Mouse (Mus musculus): ENCODE measurements around the gene D430042O09Rik. TPM values are rescaled to one million over a fixed set of nuclear protein-coding genes. Genes with fewer than 3 reads are reported as not detected.
A peak's percentile ranks its signal among the peaks of the same experiment; 100 is the strongest.

D430042O09Rik gene
- 9.8 and 17.5 TPM in 2 replicates for polyA plus RNA-seq (2012; rRNA removed)

- TF ChIP-seq CTCF (IDR thresholded peaks at IDR 0.05; ENCODE audit: extremely low read depth, insufficient read length, insufficient replicate concordance, low read depth, low read length) (no peak), POLR2A (IDR thresholded peaks at IDR 0.05; ENCODE audit: low read depth, low read length) (peak; percentile 65)
- under 1% methylated on average over 45 of the region's 45 CpGs for WGBS
- Histone ChIP-seq H3K4me3 (ENCODE audit: low read depth, low read length) (peak within 1 kb of the TSS; percentile 90), H3K27ac (ENCODE audit: insufficient read depth, low read depth, low read length) (peak within 1 kb of the TSS; percentile 36), H3K27me3 (ENCODE audit: control insufficient read depth, insufficient read depth, low read length) (no peaks in the 10 kb centered on the region), H3K36me3 (ENCODE audit: control insufficient read depth, insufficient read depth, low read length) (peaks cover 16% of the 10 kb centered on the region), H3K4me1 (ENCODE audit: control insufficient read depth, insufficient read depth, insufficient read length, low read length) (peaks cover 15% of the 10 kb centered on the region; the same call in 1 of the 2 replicates)
These were observed at the start of gene D430042O09Rik, which contains the start of gene Gtf3c1 for GRCm38 (mm10) chr7:125707593-125708022. Gene D430042O09Rik, plus strand, starts transcription at chr7:125707888. Gene Gtf3c1, minus strand, starts transcription at chr7:125707780.

GRCm38 (mm10) chr7:125663654-125664053, 44.0 kb upstream of the D430042O09Rik start:
- Histone ChIP-seq H3K36me3 (ENCODE audit: control insufficient read depth, insufficient read depth, low read length) (peaks cover 75% of the 10 kb centered on the region), H3K27ac (ENCODE audit: insufficient read depth, low read depth, low read length) (no peak overlapping the region)
- WGBS = 84% methylated on average over 3 of the region's 3 CpGs

GRCm38 (mm10) chr7:125670865-125671264, 36.8 kb upstream of the D430042O09Rik start:
- WGBS = 96% methylated on average over 6 of the region's 6 CpGs
- no peak for TF ChIP-seq CTCF (IDR thresholded peaks at IDR 0.05; ENCODE audit: extremely low read depth, insufficient read length, insufficient replicate concordance, low read depth, low read length)
- TF ChIP-seq POLR2A (IDR thresholded peaks at IDR 0.05; ENCODE audit: low read depth, low read length) = no peak
- Histone ChIP-seq H3K27ac (ENCODE audit: insufficient read depth, low read depth, low read length) (no peak overlapping the region), H3K27me3 (ENCODE audit: control insufficient read depth, insufficient read depth, low read length) (no peaks in the 10 kb centered on the region), H3K36me3 (ENCODE audit: control insufficient read depth, insufficient read depth, low read length) (peaks cover 89% of the 10 kb centered on the region), H3K4me1 (ENCODE audit: control insufficient read depth, insufficient read depth, insufficient read length, low read length) (no peaks in the 10 kb centered on the region), H3K4me3 (ENCODE audit: low read depth, low read length) (no peak overlapping the region)

More at GRCm38 (mm10) chr7:125663654-125664053, 44.0 kb upstream of the D430042O09Rik start:
- Histone ChIP-seq H3K4me3 (ENCODE audit: low read depth, low read length) (no peak overlapping the region), H3K4me1 (ENCODE audit: control insufficient read depth, insufficient read depth, insufficient read length, low read length) (no peaks in the 10 kb centered on the region), H3K27me3 (ENCODE audit: control insufficient read depth, insufficient read depth, low read length) (no peaks in the 10 kb centered on the region)
- no peak for TF ChIP-seq CTCF (IDR thresholded peaks at IDR 0.05; ENCODE audit: extremely low read depth, insufficient read length, insufficient replicate concordance, low read depth, low read length)

- H3K27ac ChIP-seq (ENCODE audit: insufficient read depth, low read depth, low read length) = no peak overlapping the region
- no peaks in the 10 kb centered on the region for H3K4me1 ChIP-seq (ENCODE audit: control insufficient read depth, insufficient read depth, insufficient read length, low read length)
- WGBS = 88% methylated on average over 8 of the region's 8 CpGs
- H3K27me3 ChIP-seq (ENCODE audit: control insufficient read depth, insufficient read depth, low read length) = no peaks in the 10 kb centered on the region
- peaks cover 90% of the 10 kb centered on the region for H3K36me3 ChIP-seq (ENCODE audit: control insufficient read depth, insufficient read depth, low read length)
- TF ChIP-seq CTCF (IDR thresholded peaks at IDR 0.05; ENCODE audit: extremely low read depth, insufficient read length, insufficient replicate concordance, low read depth, low read length) (no peak), POLR2A (IDR thresholded peaks at IDR 0.05; ENCODE audit: low read depth, low read length) (no peak)
- no peak overlapping the region for H3K4me3 ChIP-seq (ENCODE audit: low read depth, low read length)
These were observed 36.3 kb upstream of the D430042O09Rik start for GRCm38 (mm10) chr7:125671396-125671795.

- no peak overlapping the region for H3K27ac ChIP-seq (ENCODE audit: insufficient read depth, low read depth, low read length)
- peaks cover 91% of the 10 kb centered on the region for H3K36me3 ChIP-seq (ENCODE audit: control insufficient read depth, insufficient read depth, low read length)
- WGBS = 75% methylated on average over 2 of the region's 2 CpGs
- no peak overlapping the region for H3K4me3 ChIP-seq (ENCODE audit: low read depth, low read length)
- H3K27me3 ChIP-seq (ENCODE audit: control insufficient read depth, insufficient read depth, low read length) = no peaks in the 10 kb centered on the region
- H3K4me1 ChIP-seq (ENCODE audit: control insufficient read depth, insufficient read depth, insufficient read length, low read length) = no peaks in the 10 kb centered on the region
- TF ChIP-seq POLR2A (IDR thresholded peaks at IDR 0.05; ENCODE audit: low read depth, low read length) (no peak), CTCF (IDR thresholded peaks at IDR 0.05; ENCODE audit: extremely low read depth, insufficient read length, insufficient replicate concordance, low read depth, low read length) (peak; percentile 39; the same call in 1 of the 2 replicates)
These were observed 32.8 kb upstream of the D430042O09Rik start for GRCm38 (mm10) chr7:125674916-125675315.

- no peak overlapping the region for H3K27ac ChIP-seq (ENCODE audit: insufficient read depth, low read depth, low read length)
- 94% methylated on average over 8 of the region's 8 CpGs for WGBS
- H3K27me3 ChIP-seq (ENCODE audit: control insufficient read depth, insufficient read depth, low read length) = no peaks in the 10 kb centered on the region
- TF ChIP-seq CTCF (IDR thresholded peaks at IDR 0.05; ENCODE audit: extremely low read depth, insufficient read length, insufficient replicate concordance, low read depth, low read length) (no peak), POLR2A (IDR thresholded peaks at IDR 0.05; ENCODE audit: low read depth, low read length) (no peak)
- H3K36me3 ChIP-seq (ENCODE audit: control insufficient read depth, insufficient read depth, low read length) = peaks cover 81% of the 10 kb centered on the region
- no peak overlapping the region for H3K4me3 ChIP-seq (ENCODE audit: low read depth, low read length)
- H3K4me1 ChIP-seq (ENCODE audit: control insufficient read depth, insufficient read depth, insufficient read length, low read length) = no peaks in the 10 kb centered on the region
These were observed 28.9 kb upstream of the D430042O09Rik start for GRCm38 (mm10) chr7:125678756-125679155.

- H3K4me1 ChIP-seq (ENCODE audit: control insufficient read depth, insufficient read depth, insufficient read length, low read length) = no peaks in the 10 kb centered on the region
- H3K27me3 ChIP-seq (ENCODE audit: control insufficient read depth, insufficient read depth, low read length) = no peaks in the 10 kb centered on the region
- no peak overlapping the region for H3K27ac ChIP-seq (ENCODE audit: insufficient read depth, low read depth, low read length)
- peaks cover 73% of the 10 kb centered on the region for H3K36me3 ChIP-seq (ENCODE audit: control insufficient read depth, insufficient read depth, low read length)
- 89% methylated on average over 9 of the region's 9 CpGs for WGBS
- no peak overlapping the region for H3K4me3 ChIP-seq (ENCODE audit: low read depth, low read length)
- no peak for TF ChIP-seq POLR2A (IDR thresholded peaks at IDR 0.05; ENCODE audit: low read depth, low read length)
- no peak for TF ChIP-seq CTCF (IDR thresholded peaks at IDR 0.05; ENCODE audit: extremely low read depth, insufficient read length, insufficient replicate concordance, low read depth, low read length)
These were observed 27.8 kb upstream of the D430042O09Rik start for GRCm38 (mm10) chr7:125679936-125680335.
